Mouse (Mus musculus) c-Kit-positive CD71-positive TER-119-positive erythroid progenitor cells, embryonic 14.5 days (primary cell): ENCODE measurements around the gene Dock9.
"Not testable (repeated sequence)": the region's sequence is repeated elsewhere in the genome, so short reads cannot be mapped to it uniquely, and the experiment has no call there.

ENCODE experiments used
- DNase-seq: peaks from one replicate; pipeline ENCODE4 v3.0.0-alpha.2; 2013; ENCODE audit warnings: low spot score

Gene Dock9

GRCm38 (mm10) chr14:121659061-121659824 is 138.4 kb downstream of the Dock9 start:
- no peak for DNase-seq

- DNase-seq: no peak
These were observed 139.1 kb downstream of the Dock9 start for GRCm38 (mm10) chr14:121658537-121658936.

- DNase-seq: no peak
These were observed 140.0 kb downstream of the Dock9 start for GRCm38 (mm10) chr14:121657633-121658032.

- DNase-seq: no peak
These were observed 140.7 kb downstream of the Dock9 start for GRCm38 (mm10) chr14:121656912-121657311.

- DNase-seq: no peak
These were observed 142.7 kb downstream of the Dock9 start for GRCm38 (mm10) chr14:121654977-121655376.

- no peak for DNase-seq
These were observed 143.1 kb downstream of the Dock9 start for GRCm38 (mm10) chr14:121654416-121654967.

GRCm38 (mm10) chr14:121653717-121654116 is 143.9 kb downstream of the Dock9 start:
- DNase-seq: no peak

GRCm38 (mm10) chr14:121653241-121653640 is 144.4 kb downstream of the Dock9 start:
- DNase-seq: no peak

GRCm38 (mm10) chr14:121648581-121649060 is 149.0 kb downstream of the Dock9 start:
- no peak for DNase-seq

GRCm38 (mm10) chr14:121647693-121648092 is 149.9 kb downstream of the Dock9 start:
- no peak for DNase-seq

GRCm38 (mm10) chr14:121646617-121647016 is 151.0 kb downstream of the Dock9 start:
- DNase-seq: no peak

GRCm38 (mm10) chr14:121644302-121644701 is 153.3 kb downstream of the Dock9 start:
- no peak for DNase-seq

- no peak for DNase-seq
These were observed 156.4 kb downstream of the Dock9 start for GRCm38 (mm10) chr14:121641271-121641670.

- no peak for DNase-seq
These were observed 160.6 kb downstream of the Dock9 start for GRCm38 (mm10) chr14:121636935-121637510.

GRCm38 (mm10) chr14:121634736-121635430 is 162.8 kb downstream of the Dock9 start:
- no peak for DNase-seq

- DNase-seq: no peak
These were observed 163.4 kb downstream of the Dock9 start for GRCm38 (mm10) chr14:121634093-121634735.

- DNase-seq: no peak
These were observed 165.7 kb downstream of the Dock9 start for GRCm38 (mm10) chr14:121631934-121632333.

GRCm38 (mm10) chr14:121626741-121627140 is 170.9 kb downstream of the Dock9 start:
- DNase-seq: no peak

GRCm38 (mm10) chr14:121623996-121624542 is 173.6 kb downstream of the Dock9 start:
- DNase-seq: not testable (repeated sequence)

GRCm38 (mm10) chr14:121621806-121622205 is 175.8 kb downstream of the Dock9 start:
- DNase-seq: no peak

GRCm38 (mm10) chr14:121620567-121620966 is 177.1 kb downstream of the Dock9 start:
- no peak for DNase-seq

- no peak for DNase-seq
These were observed 177.5 kb downstream of the Dock9 start for GRCm38 (mm10) chr14:121620157-121620556.
